Mouse (Mus musculus): ENCODE measurements around the gene Usp32. TPM values are rescaled to one million over a fixed set of nuclear protein-coding genes. Genes with fewer than 3 reads are reported as not detected.
A peak's percentile ranks its signal among the peaks of the same experiment; 100 is the strongest.

Gene Usp32
- polyA plus RNA-seq (2012; rRNA removed), result 0.63 and 2.8 TPM in 2 replicates

DNA sequence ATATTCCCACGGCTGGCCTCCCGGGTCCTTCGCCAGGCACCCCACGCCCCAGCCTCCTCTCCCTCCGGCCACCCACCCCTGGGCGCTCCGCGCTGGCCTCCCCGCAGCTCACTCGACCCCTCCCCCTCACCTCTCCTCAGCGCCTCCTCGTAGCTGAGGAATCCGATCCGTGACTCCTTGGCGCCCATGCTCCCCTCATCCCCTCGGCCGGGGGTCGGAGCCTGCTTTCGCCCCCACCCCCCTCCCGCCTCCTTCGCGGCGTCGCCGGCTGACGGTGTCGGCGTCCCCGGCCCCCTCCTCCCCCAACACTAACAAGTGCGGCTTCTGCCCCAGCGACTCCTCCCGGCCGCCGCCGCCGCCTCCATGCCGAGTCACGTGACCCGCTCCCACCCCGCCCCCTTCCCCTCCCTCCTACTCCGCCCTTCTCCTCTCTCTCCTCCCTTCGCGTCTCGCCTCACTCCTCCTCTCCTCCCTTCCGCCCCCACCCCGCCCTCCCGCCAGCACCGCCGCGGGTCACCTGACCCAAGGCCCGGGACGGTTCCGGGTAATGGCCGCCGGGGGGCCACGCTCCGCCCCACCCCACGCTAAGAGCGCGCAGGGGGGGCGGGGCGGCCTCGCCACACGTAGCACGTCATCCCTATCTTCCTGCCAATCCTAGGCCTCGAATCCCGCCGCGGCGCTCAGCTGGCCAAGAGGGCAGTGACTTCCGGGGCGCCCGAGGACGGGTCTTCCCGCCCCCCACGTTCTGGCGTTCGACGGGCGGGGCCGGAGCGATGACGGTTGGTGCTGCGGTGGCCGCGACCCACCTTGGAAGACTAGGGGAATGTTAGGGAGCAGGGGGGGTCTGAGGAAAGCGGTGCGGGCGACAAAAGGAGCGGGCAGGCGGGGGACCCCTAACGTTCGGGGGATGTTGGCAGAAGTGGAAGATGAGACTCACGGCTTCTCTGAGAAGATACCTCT is at the start of gene Usp32:
Usp32 (minus strand) TSS at position 581 of the 960 bp plus-strand sequence.
- Histone ChIP-seq H3K4me3 (ENCODE audit: low read depth, low read length) (peak within 1 kb of the TSS; percentile 96), H3K27me3 (ENCODE audit: control insufficient read depth, insufficient read depth, low read length) (no peaks in the 10 kb centered on the region), H3K27ac (ENCODE audit: insufficient read depth, low read depth, low read length) (peak within 1 kb of the TSS; percentile 80), H3K4me1 (ENCODE audit: control insufficient read depth, insufficient read depth, insufficient read length, low read length) (peaks cover 6% of the 10 kb centered on the region; the same call in 1 of the 2 replicates), H3K36me3 (ENCODE audit: control insufficient read depth, insufficient read depth, low read length) (no peaks in the 10 kb centered on the region)
- under 1% methylated on average over 78 of the region's 94 CpGs for WGBS
- TF ChIP-seq POLR2A (IDR thresholded peaks at IDR 0.05; ENCODE audit: low read depth, low read length) (peak; percentile 92), CTCF (IDR thresholded peaks at IDR 0.05; ENCODE audit: extremely low read depth, insufficient read length, insufficient replicate concordance, low read depth, low read length) (no peak)

DNA sequence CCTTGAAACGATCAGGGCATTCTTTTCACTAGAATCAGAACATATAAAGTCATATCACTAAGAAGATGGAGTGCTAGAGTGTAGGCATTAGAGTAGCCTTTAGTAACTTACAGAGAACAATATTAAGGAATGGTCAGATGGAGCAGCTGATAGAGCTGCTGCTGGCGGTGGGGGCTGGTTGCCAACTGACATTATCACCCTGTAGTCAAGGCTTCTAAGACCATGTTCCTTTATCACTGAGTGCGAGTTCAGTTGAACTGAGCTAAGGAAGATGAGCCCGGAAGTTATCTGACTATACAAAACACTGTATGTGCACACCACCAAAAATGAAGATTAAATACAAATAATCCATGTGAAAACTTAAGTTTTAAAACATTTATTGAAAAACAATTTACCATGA is 49.1 kb upstream of the Usp32 start:
- no peak overlapping the region for H3K4me3 ChIP-seq (ENCODE audit: low read depth, low read length)
- H3K27me3 ChIP-seq (ENCODE audit: control insufficient read depth, insufficient read depth, low read length), result no peaks in the 10 kb centered on the region
- no peaks in the 10 kb centered on the region for H3K4me1 ChIP-seq (ENCODE audit: control insufficient read depth, insufficient read depth, insufficient read length, low read length)
- TF ChIP-seq CTCF (IDR thresholded peaks at IDR 0.05; ENCODE audit: extremely low read depth, insufficient read length, insufficient replicate concordance, low read depth, low read length) (no peak), POLR2A (IDR thresholded peaks at IDR 0.05; ENCODE audit: low read depth, low read length) (no peak)
- no peak overlapping the region for H3K27ac ChIP-seq (ENCODE audit: insufficient read depth, low read depth, low read length)
- WGBS, result 83% methylated on average over 4 of the region's 4 CpGs
- H3K36me3 ChIP-seq (ENCODE audit: control insufficient read depth, insufficient read depth, low read length), result peaks cover 35% of the 10 kb centered on the region

DNA sequence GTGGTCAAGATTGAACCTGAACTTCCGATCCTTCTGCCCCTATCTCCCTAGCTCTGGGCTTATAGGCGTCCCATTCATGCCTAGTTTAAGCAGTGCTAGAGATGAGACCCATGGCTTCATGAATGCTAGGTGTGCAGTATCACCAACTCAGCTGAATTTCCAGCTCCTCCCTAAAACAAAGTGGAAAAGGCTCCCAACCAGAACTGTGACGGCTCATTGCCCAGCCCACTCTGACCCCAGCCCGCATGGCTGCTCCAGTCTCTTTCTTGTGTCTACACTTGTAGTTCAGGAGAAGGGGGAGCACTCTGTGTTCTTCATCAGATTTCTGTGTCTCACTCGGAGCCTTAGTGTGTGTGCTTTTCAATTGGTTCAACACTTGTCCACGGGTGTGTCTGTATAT is 44.9 kb upstream of the Usp32 start:
- Histone ChIP-seq H3K27me3 (ENCODE audit: control insufficient read depth, insufficient read depth, low read length) (no peaks in the 10 kb centered on the region), H3K27ac (ENCODE audit: insufficient read depth, low read depth, low read length) (no peak overlapping the region), H3K36me3 (ENCODE audit: control insufficient read depth, insufficient read depth, low read length) (peaks cover 7% of the 10 kb centered on the region), H3K4me3 (ENCODE audit: low read depth, low read length) (no peak overlapping the region), H3K4me1 (ENCODE audit: control insufficient read depth, insufficient read depth, insufficient read length, low read length) (peaks cover 5% of the 10 kb centered on the region; the same call in 1 of the 2 replicates)
- 85% methylated on average over 6 of the region's 6 CpGs for WGBS
- TF ChIP-seq CTCF (IDR thresholded peaks at IDR 0.05; ENCODE audit: extremely low read depth, insufficient read length, insufficient replicate concordance, low read depth, low read length), result no peak
- TF ChIP-seq POLR2A (IDR thresholded peaks at IDR 0.05; ENCODE audit: low read depth, low read length), result no peak

DNA sequence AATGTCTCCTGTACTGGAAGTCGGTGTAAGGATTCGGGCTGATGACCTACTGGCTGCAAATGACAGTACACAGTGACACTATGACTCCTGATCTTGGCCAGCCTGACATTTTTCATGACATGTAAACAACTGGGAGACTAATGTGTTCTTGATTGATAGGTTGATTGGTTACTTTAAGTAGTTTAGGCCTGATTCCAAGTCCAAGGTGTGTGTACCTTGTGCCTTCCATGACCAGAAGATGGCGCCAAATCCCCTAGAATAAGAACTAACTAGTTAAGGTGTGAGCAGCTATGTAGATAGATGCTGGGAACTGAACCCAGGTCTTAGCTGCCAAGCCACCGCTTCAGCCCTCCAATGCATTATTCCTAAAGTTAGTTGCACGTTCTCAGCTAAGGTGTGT is 44.1 kb upstream of the Usp32 start:
- TF ChIP-seq CTCF (IDR thresholded peaks at IDR 0.05; ENCODE audit: extremely low read depth, insufficient read length, insufficient replicate concordance, low read depth, low read length), result peak; percentile 50; the same call in 1 of the 2 replicates
- TF ChIP-seq POLR2A (IDR thresholded peaks at IDR 0.05; ENCODE audit: low read depth, low read length), result no peak
- WGBS, result 82% methylated on average over 5 of the region's 5 CpGs
- Histone ChIP-seq H3K27me3 (ENCODE audit: control insufficient read depth, insufficient read depth, low read length) (no peaks in the 10 kb centered on the region), H3K36me3 (ENCODE audit: control insufficient read depth, insufficient read depth, low read length) (0 out of 2 replicates have a peak, but pooled peaks cover under 1% of the 10 kb centered on the region), H3K4me1 (ENCODE audit: control insufficient read depth, insufficient read depth, insufficient read length, low read length) (peaks cover 5% of the 10 kb centered on the region; the same call in 1 of the 2 replicates), H3K27ac (ENCODE audit: insufficient read depth, low read depth, low read length) (no peak overlapping the region), H3K4me3 (ENCODE audit: low read depth, low read length) (no peak overlapping the region)

DNA sequence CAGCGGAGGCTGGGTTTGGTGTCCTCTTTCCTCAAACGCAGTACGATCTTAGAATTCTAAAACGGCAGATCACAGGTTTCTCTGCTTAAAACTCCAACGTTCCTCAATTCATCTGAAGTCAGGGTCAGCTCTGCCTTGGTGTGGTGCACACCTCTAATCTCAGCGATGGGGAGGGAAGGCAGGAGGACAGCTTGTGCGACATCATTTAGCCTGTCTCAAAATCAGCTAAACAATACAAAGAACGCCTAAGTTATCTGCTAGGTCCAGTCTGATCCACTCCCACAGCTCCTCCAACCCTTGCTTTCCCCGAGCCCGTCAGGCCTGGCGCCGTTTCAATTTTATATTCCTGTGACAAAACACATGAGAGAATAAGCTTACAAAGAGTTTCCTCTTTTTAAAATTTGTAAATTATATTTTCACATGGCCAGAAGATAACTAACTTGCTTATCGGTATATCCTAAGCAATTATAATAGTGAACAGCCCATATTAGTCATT is 43.4 kb upstream of the Usp32 start:
- H3K4me1 ChIP-seq (ENCODE audit: control insufficient read depth, insufficient read depth, insufficient read length, low read length), result peaks cover 5% of the 10 kb centered on the region; the same call in 1 of the 2 replicates
- H3K36me3 ChIP-seq (ENCODE audit: control insufficient read depth, insufficient read depth, low read length), result no peaks in the 10 kb centered on the region
- TF ChIP-seq CTCF (IDR thresholded peaks at IDR 0.05; ENCODE audit: extremely low read depth, insufficient read length, insufficient replicate concordance, low read depth, low read length) (no peak), POLR2A (IDR thresholded peaks at IDR 0.05; ENCODE audit: low read depth, low read length) (no peak)
- H3K27me3 ChIP-seq (ENCODE audit: control insufficient read depth, insufficient read depth, low read length), result no peaks in the 10 kb centered on the region
- H3K27ac ChIP-seq (ENCODE audit: insufficient read depth, low read depth, low read length), result no peak overlapping the region
- H3K4me3 ChIP-seq (ENCODE audit: low read depth, low read length), result peak overlapping the region; percentile 57
- 20% methylated on average over 13 of the region's 13 CpGs for WGBS

DNA sequence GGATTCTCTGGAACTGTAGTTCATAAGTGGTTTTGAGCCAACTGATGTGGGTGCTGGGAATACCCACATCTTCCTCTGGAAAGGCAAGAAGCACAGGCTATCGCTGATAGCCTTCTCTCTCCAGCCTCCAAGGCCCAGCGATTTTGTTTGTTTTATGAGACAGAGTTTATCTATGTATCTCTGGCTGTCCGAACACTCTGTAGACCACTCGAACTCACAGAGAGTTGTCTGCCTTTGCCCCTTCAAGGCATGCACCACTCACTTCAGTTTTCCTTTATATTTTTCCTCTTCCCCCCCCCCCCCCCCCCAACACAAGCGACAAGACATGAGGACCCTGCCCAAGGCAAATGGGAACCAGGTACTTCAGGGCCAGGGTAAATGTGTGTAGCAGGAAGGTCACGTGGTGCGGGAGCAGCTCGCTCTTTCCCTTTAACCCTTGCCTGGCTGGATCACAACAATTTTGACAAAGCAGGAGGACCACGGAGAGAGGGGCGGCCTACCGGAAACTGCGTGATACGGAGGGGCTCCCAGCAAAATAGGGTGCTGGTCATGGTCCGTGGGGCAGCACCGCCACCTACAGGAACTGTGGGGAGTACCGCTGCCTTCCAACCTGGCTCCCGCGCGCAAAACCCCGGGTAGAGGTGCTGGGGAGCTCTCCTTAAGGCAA is 42.8 kb upstream of the Usp32 start:
- Histone ChIP-seq H3K27ac (ENCODE audit: insufficient read depth, low read depth, low read length) (no peak overlapping the region), H3K36me3 (ENCODE audit: control insufficient read depth, insufficient read depth, low read length) (no peaks in the 10 kb centered on the region), H3K27me3 (ENCODE audit: control insufficient read depth, insufficient read depth, low read length) (no peaks in the 10 kb centered on the region), H3K4me3 (ENCODE audit: low read depth, low read length) (peak overlapping the region; percentile 57), H3K4me1 (ENCODE audit: control insufficient read depth, insufficient read depth, insufficient read length, low read length) (peaks cover 5% of the 10 kb centered on the region; the same call in 1 of the 2 replicates)
- WGBS, result 4% methylated on average over 20 of the region's 20 CpGs
- TF ChIP-seq CTCF (IDR thresholded peaks at IDR 0.05; ENCODE audit: extremely low read depth, insufficient read length, insufficient replicate concordance, low read depth, low read length), result peak; percentile 66; the same call in 1 of the 2 replicates
- TF ChIP-seq POLR2A (IDR thresholded peaks at IDR 0.05; ENCODE audit: low read depth, low read length), result no peak

Data from small intestine, adult 2 months (tissue).